Mouse (Mus musculus) kidney, adult 2 months (tissue): ENCODE measurements around the gene Zfp13.

Source experiments
- CTCF ChIP-seq: fragments of 200-500 bp; conservative IDR thresholded peaks from 2 replicates; pipeline ENCODE4 v1.5.1; 2011; ENCODE audit warnings: low read depth, mild to moderate bottlenecking, control low read depth, low read length, moderate library complexity, mixed read lengths; ENCODE audit not compliant: insufficient read depth, insufficient read length
- POLR2A ChIP-seq: fragments of 200-500 bp; IDR thresholded peaks from one replicate; pipeline ENCODE4 v1.6.1; 2011; ENCODE audit warnings: low read depth, low read length, control low read depth

DNA sequence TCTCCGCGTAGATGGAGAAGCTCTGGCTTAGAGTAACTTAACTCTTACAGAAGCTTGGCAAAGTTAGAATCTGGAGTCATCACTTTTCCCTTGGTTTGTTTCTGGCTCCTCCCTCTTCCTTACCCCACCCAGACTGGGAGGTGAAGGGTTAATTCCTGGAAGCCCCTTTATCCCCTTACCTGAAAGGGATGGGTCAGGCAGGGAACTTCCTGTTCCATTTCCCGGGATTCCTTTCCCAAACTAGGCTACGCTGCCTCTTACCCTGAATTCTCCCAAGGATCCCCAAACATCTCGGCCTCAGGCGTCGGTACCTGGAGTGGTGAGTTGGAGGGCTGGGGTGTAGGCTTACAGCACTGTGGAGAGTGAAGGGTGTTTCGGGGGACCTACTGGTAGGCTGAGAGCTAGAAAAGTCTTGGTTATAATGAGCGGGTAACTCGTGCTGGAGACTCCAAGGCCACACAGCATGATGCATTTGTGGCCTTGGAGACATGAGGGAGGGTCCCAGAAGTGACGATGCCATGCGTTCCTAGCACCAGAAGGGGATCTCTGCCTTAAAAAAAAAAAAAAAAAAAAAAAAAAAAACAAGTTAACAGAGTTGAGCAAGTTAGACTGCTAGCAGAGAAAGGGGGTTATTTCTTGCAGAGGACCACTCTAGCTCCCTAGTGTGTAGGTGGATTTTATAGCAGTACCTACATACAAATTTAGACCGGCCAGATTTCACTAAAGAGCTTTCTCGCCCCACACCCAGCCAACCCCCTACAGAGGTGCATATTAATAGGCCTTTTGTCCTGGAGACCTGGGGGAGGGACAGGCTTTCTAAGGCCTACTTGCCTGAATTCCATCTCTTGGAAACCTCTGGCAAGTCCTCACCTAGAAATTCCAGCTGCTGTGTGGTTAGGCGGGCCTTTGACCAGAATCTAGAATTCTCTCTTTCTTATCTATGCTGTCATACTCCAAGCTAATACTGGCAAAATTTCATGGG, 1.6 kb upstream of the Zfp13 start, which contains the start of gene Zscan10:
- no peak for TF ChIP-seq CTCF
- no peak for TF ChIP-seq POLR2A
